Mouse (Mus musculus) heart, postnatal 0 days (tissue): ENCODE data around the gene St3gal3. TPM values are rescaled to one million over a fixed set of nuclear protein-coding genes. Genes with fewer than 3 reads are reported as not detected.

Experiments used
- ATAC-seq: fragments of 200-750 bp; cut with Nextera tagmentation; 2 replicates; pipeline ENCODE4 v1.8.0; 2017; ENCODE audit warnings: low read depth, moderate number of reproducible peaks, moderate library complexity; ENCODE audit not compliant: insufficient read depth
- DNase-seq: peaks from one replicate; pipeline ENCODE4 v3.0.0-alpha.2; 2016; ENCODE audit warnings: low spot score
- H3K27ac ChIP-seq: fragments of 300-500 bp; sonication (generic); 2 replicates; pipeline ENCODE4 v1.5.1; 2014; ENCODE audit warnings: low read depth, mild to moderate bottlenecking
- H3K27me3 ChIP-seq: fragments of 300-500 bp; sonication (generic); 2 replicates; pipeline ENCODE4 v1.6.1; 2014; ENCODE audit warnings: low read length, mixed read lengths; ENCODE audit not compliant: control insufficient read depth, insufficient read depth
- H3K36me3 ChIP-seq: fragments of 300-500 bp; sonication (generic); replicated peaks from 2 replicates; pipeline ENCODE4 v1.6.1; 2014; ENCODE audit warnings: low read length, mixed read lengths; ENCODE audit not compliant: control insufficient read depth, insufficient read depth
- H3K4me1 ChIP-seq: fragments of 300-500 bp; sonication (generic); 2 replicates; pipeline ENCODE4 v1.6.1; 2014; ENCODE audit warnings: antibody characterized with exemption; ENCODE audit not compliant: control insufficient read depth, insufficient read depth
- H3K4me2 ChIP-seq: fragments of 300-500 bp; sonication (generic); 2 replicates; pipeline ENCODE4 v1.6.1; 2014; ENCODE audit warnings: low read depth, mild to moderate bottlenecking, low read length, moderate library complexity
- H3K4me3 ChIP-seq: fragments of 300-500 bp; sonication (generic); 2 replicates; pipeline ENCODE4 v1.5.1; 2014; ENCODE audit warnings: low read depth, low read length
- H3K9ac ChIP-seq: fragments of 300-500 bp; sonication (generic); replicated peaks from 2 replicates; pipeline ENCODE4 v1.6.1; 2014; ENCODE audit warnings: low read depth, low read length, mixed read lengths
- H3K9me3 ChIP-seq: fragments of 300-500 bp; sonication (generic); replicated peaks from 2 replicates; pipeline ENCODE4 v1.6.1; 2016; ENCODE audit warnings: low read length; ENCODE audit not compliant: control insufficient read depth
- CTCF ChIP-seq: IDR thresholded peaks from 2 replicates; pipeline ENCODE4 v1.5.1; 2016; ENCODE audit warnings: antibody characterized with exemption, control low read depth, low read depth
- EP300 ChIP-seq: IDR thresholded peaks from 2 replicates; pipeline ENCODE4 v1.6.1; 2016; ENCODE audit warnings: antibody characterized with exemption, low read depth
- WGBS: fragments of 180-500 bp; shearing (Covaris S2); extraction: QIAGEN DNeasy Blood & Tissue Kit; methylation state at CpG from one replicate; pipeline ENCODE4 v1.1.7; 2014; 5-methylcytosine and 5-hydroxymethylcytosine counted together
- polyA plus RNA-seq: library from polyadenylated mRNA; unstranded; fragments of >200 nt; fragmentation: Nextera tagmentation; extraction: Ambion mirVana; gene quantifications from 2 replicates; pipeline ENCODE4 v1.2.1, GENCODE M21; 2015
- total RNA-seq: library from RNA; depleted of rRNA; stranded (reverse); fragments of >200 nt; gene quantifications from 2 replicates; pipeline ENCODE4 v1.2.3, GENCODE M21; 2014; ENCODE audit warnings: low replicate concordance

The St3gal3 gene
- total and polyA plus RNA-seq, 2 experiments from 2014 or later, result 8.2 to 44.5 TPM

GRCm38 (mm10) chr4:118171006-118171405, 36.3 kb upstream of the St3gal3 start:
- Histone ChIP-seq H3K27me3 (no peaks in the 10 kb centered on the region), H3K36me3 (peaks cover 99% of the 10 kb centered on the region), H3K9ac (no peak overlapping the region), H3K4me2 (no peak overlapping the region), H3K9me3 (no peaks in the 10 kb centered on the region), H3K4me3 (no peak overlapping the region), H3K4me1 (no peaks in the 10 kb centered on the region), H3K27ac (no peak overlapping the region)
- DNase-seq, result no peak
- whole genome bisulfite sequencing, result 91% methylated on average over 9 of the region's 9 CpGs
- ATAC-seq, result no peak
- TF ChIP-seq CTCF (no peak), EP300 (no peak)

- H3K4me3 ChIP-seq, result no peak overlapping the region
- ATAC-seq (no peak), DNase-seq (no peak)
- H3K36me3 ChIP-seq, result peaks cover 98% of the 10 kb centered on the region
- no peaks in the 10 kb centered on the region for H3K4me1 ChIP-seq
- no peaks in the 10 kb centered on the region; the same call in 1 of the 2 replicates for H3K9me3 ChIP-seq
- H3K27me3 ChIP-seq, result no peaks in the 10 kb centered on the region
- no peak overlapping the region for H3K4me2 ChIP-seq
- TF ChIP-seq EP300, result no peak
- TF ChIP-seq CTCF, result no peak
- no peak overlapping the region for H3K9ac ChIP-seq
- no peak overlapping the region for H3K27ac ChIP-seq
- WGBS, result 85% methylated on average over 12 of the region's 12 CpGs
These were observed 27.4 kb upstream of the St3gal3 start for GRCm38 (mm10) chr4:118162123-118162522.

- DNase-seq (no peak), ATAC-seq (no peak)
- 96% methylated on average over 3 of the region's 3 CpGs for WGBS
- Histone ChIP-seq H3K36me3 (peaks cover 89% of the 10 kb centered on the region), H3K9ac (no peak overlapping the region), H3K4me2 (no peak overlapping the region), H3K4me1 (no peaks in the 10 kb centered on the region), H3K27ac (no peak overlapping the region), H3K4me3 (no peak overlapping the region), H3K9me3 (no peaks in the 10 kb centered on the region; the same call in 1 of the 2 replicates), H3K27me3 (no peaks in the 10 kb centered on the region)
- TF ChIP-seq CTCF (no peak), EP300 (no peak)
These were observed 23.0 kb upstream of the St3gal3 start for GRCm38 (mm10) chr4:118157666-118158065.

GRCm38 (mm10) chr4:118156559-118156958, 21.8 kb upstream of the St3gal3 start:
- no peak overlapping the region for H3K4me2 ChIP-seq
- ATAC-seq (no peak), DNase-seq (no peak)
- H3K9ac ChIP-seq, result no peak overlapping the region
- no peak overlapping the region for H3K4me3 ChIP-seq
- no peaks in the 10 kb centered on the region; the same call in 1 of the 2 replicates for H3K9me3 ChIP-seq
- no peak overlapping the region for H3K27ac ChIP-seq
- peaks cover 89% of the 10 kb centered on the region for H3K36me3 ChIP-seq
- WGBS, result 82% methylated on average over 15 of the region's 15 CpGs
- TF ChIP-seq CTCF, result no peak
- TF ChIP-seq EP300, result no peak
- H3K27me3 ChIP-seq, result no peaks in the 10 kb centered on the region
- H3K4me1 ChIP-seq, result no peaks in the 10 kb centered on the region

- Histone ChIP-seq H3K4me3 (no peak overlapping the region), H3K27ac (no peak overlapping the region), H3K36me3 (peaks cover 87% of the 10 kb centered on the region), H3K9ac (no peak overlapping the region), H3K4me2 (no peak overlapping the region), H3K9me3 (no peaks in the 10 kb centered on the region; the same call in 1 of the 2 replicates), H3K4me1 (0 out of 2 replicates have a peak, but pooled peaks cover 5% of the 10 kb centered on the region), H3K27me3 (no peaks in the 10 kb centered on the region)
- 90% methylated on average over 5 of the region's 5 CpGs for WGBS
- ATAC-seq (no peak), DNase-seq (no peak)
- TF ChIP-seq CTCF, result no peak
These were observed 20.2 kb upstream of the St3gal3 start for GRCm38 (mm10) chr4:118154889-118155288.
